Mouse (Mus musculus): ENCODE results near the gene Krtap28-13. TPM values are rescaled to one million over a fixed set of nuclear protein-coding genes. Genes with fewer than 3 reads are reported as not detected.
A peak's percentile ranks its signal among the peaks of the same experiment; 100 is the strongest.

Krtap28-13 gene
- polyA plus RNA-seq, 1 experiment from 2014 or later, result not detected

DNA sequence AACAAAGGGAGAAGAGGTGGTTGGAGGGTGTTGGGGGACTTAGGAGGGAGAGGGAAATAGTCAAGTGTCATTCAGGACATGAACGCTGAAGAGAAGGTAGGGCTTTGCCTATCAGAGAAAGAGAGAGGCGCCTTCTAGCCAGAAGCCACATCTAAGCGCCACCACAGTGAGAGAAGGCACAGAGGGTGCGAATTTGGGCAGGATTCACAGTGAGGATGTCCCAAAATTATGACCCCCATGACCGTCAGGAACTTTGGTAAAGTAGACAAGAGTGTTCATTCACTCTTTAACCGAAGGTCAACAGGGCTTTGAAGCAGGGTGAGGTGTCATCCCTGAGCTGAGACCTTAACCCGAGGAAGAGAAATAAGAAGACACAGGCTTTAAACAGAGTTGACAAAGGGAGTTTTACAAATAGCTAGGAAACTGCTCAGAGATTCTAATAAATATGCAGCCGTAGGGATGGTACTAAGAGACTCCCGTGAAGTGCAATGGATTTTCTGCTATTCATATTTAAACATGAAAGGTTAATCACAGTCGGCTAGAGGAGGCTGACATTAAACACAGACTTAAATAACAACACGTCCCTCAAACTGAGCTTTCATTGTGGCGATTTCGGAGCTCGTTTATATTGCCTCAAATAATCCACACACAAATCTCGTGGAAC lies 14.9 kb downstream of the Krtap28-13 start:
- Histone ChIP-seq H3K27me3 (ENCODE audit: control insufficient read depth, insufficient read depth, low read length) (no peaks in the 10 kb centered on the region), H3K4me2 (ENCODE audit: low read depth) (peak overlapping the region; percentile 17; the same call in 1 of the 2 replicates), H3K4me1 (ENCODE audit: control insufficient read depth, insufficient read depth, low read length) (no peaks in the 10 kb centered on the region), H3K4me3 (ENCODE audit: low read depth, low read length) (no peak overlapping the region), H3K27ac (ENCODE audit: low read depth, low read length) (no peak overlapping the region), H3K9me3 (ENCODE audit: control insufficient read depth, low read length) (no peaks in the 10 kb centered on the region), H3K36me3 (ENCODE audit: control insufficient read depth, insufficient read depth, low read length) (no peaks in the 10 kb centered on the region), H3K9ac (ENCODE audit: low read length) (no peak overlapping the region)
- ATAC-seq (ENCODE audit: insufficient read depth, low FRiP score, low TSS enrichment) (no peak), DNase-seq (ENCODE audit: low spot score) (no peak)
- 45% methylated on average over 15 of the region's 15 CpGs for WGBS

GRCm38 (mm10) chr1:83076190-83076917 lies 15.6 kb downstream of the Krtap28-13 start:
- H3K9me3 ChIP-seq (ENCODE audit: control insufficient read depth, low read length), result no peaks in the 10 kb centered on the region
- DNase-seq (ENCODE audit: low spot score), result peak; percentile 52
- H3K4me1 ChIP-seq (ENCODE audit: control insufficient read depth, insufficient read depth, low read length), result no peaks in the 10 kb centered on the region
- peak; percentile 75 for ATAC-seq (ENCODE audit: insufficient read depth, low FRiP score, low TSS enrichment)
- H3K36me3 ChIP-seq (ENCODE audit: control insufficient read depth, insufficient read depth, low read length), result no peaks in the 10 kb centered on the region
- WGBS, result 47% methylated on average over 11 of the region's 11 CpGs
- H3K27ac ChIP-seq (ENCODE audit: low read depth, low read length), result no peak overlapping the region
- H3K4me3 ChIP-seq (ENCODE audit: low read depth, low read length), result no peak overlapping the region
- no peaks in the 10 kb centered on the region for H3K27me3 ChIP-seq (ENCODE audit: control insufficient read depth, insufficient read depth, low read length)
- H3K9ac ChIP-seq (ENCODE audit: low read length), result no peak overlapping the region
- H3K4me2 ChIP-seq (ENCODE audit: low read depth), result peak overlapping the region; percentile 17; the same call in 1 of the 2 replicates

DNA sequence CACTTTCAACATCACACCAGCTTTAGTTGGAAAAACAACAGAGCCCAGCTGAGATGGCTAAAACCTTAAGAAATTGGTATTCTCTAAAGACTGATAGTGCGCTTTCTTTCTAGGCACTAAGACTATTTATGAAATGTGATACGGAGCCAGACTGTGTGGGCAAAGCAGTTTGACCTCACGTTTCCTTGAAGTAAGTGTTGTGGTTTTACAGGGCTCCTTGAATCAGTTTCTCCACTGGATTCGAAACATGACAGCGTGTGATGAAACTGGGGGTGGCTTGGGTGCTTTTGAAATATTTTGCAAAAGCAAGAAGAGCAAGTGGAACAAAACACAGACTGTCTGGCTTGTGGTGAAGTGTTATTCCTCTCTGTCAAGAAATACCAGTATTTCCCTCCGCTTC lies 16.3 kb downstream of the Krtap28-13 start:
- H3K9ac ChIP-seq (ENCODE audit: low read length), result no peak overlapping the region
- H3K4me1 ChIP-seq (ENCODE audit: control insufficient read depth, insufficient read depth, low read length), result no peaks in the 10 kb centered on the region
- DNase-seq (ENCODE audit: low spot score) (no peak), ATAC-seq (ENCODE audit: insufficient read depth, low FRiP score, low TSS enrichment) (no peak)
- H3K27me3 ChIP-seq (ENCODE audit: control insufficient read depth, insufficient read depth, low read length), result no peaks in the 10 kb centered on the region
- H3K36me3 ChIP-seq (ENCODE audit: control insufficient read depth, insufficient read depth, low read length), result no peaks in the 10 kb centered on the region
- no peak overlapping the region for H3K4me2 ChIP-seq (ENCODE audit: low read depth)
- no peak overlapping the region for H3K4me3 ChIP-seq (ENCODE audit: low read depth, low read length)
- no peaks in the 10 kb centered on the region for H3K9me3 ChIP-seq (ENCODE audit: control insufficient read depth, low read length)
- WGBS, result 87% methylated on average over 6 of the region's 6 CpGs
- H3K27ac ChIP-seq (ENCODE audit: low read depth, low read length), result no peak overlapping the region

- no peaks in the 10 kb centered on the region for H3K27me3 ChIP-seq (ENCODE audit: control insufficient read depth, insufficient read depth, low read length)
- no peaks in the 10 kb centered on the region for H3K9me3 ChIP-seq (ENCODE audit: control insufficient read depth, low read length)
- WGBS, result 91% methylated on average over 2 of the region's 2 CpGs
- H3K36me3 ChIP-seq (ENCODE audit: control insufficient read depth, insufficient read depth, low read length), result no peaks in the 10 kb centered on the region
- ATAC-seq (ENCODE audit: insufficient read depth, low FRiP score, low TSS enrichment), result no peak
- no peak for DNase-seq (ENCODE audit: low spot score)
- no peak overlapping the region for H3K9ac ChIP-seq (ENCODE audit: low read length)
- no peak overlapping the region for H3K4me2 ChIP-seq (ENCODE audit: low read depth)
- no peak overlapping the region for H3K27ac ChIP-seq (ENCODE audit: low read depth, low read length)
- H3K4me3 ChIP-seq (ENCODE audit: low read depth, low read length), result no peak overlapping the region
- no peaks in the 10 kb centered on the region for H3K4me1 ChIP-seq (ENCODE audit: control insufficient read depth, insufficient read depth, low read length)
Measured at GRCm38 (mm10) chr1:83084790-83085189, 24.1 kb downstream of the Krtap28-13 start.

GRCm38 (mm10) chr1:83091268-83091667 lies 30.5 kb downstream of the Krtap28-13 start:
- no peak overlapping the region for H3K9ac ChIP-seq (ENCODE audit: low read length)
- ATAC-seq (ENCODE audit: insufficient read depth, low FRiP score, low TSS enrichment), result no peak
- H3K27ac ChIP-seq (ENCODE audit: low read depth, low read length), result no peak overlapping the region
- DNase-seq (ENCODE audit: low spot score), result no peak
- no peaks in the 10 kb centered on the region for H3K27me3 ChIP-seq (ENCODE audit: control insufficient read depth, insufficient read depth, low read length)
- H3K9me3 ChIP-seq (ENCODE audit: control insufficient read depth, low read length), result no peaks in the 10 kb centered on the region
- no peaks in the 10 kb centered on the region for H3K4me1 ChIP-seq (ENCODE audit: control insufficient read depth, insufficient read depth, low read length)
- H3K4me2 ChIP-seq (ENCODE audit: low read depth), result no peak overlapping the region
- H3K36me3 ChIP-seq (ENCODE audit: control insufficient read depth, insufficient read depth, low read length), result no peaks in the 10 kb centered on the region
- H3K4me3 ChIP-seq (ENCODE audit: low read depth, low read length), result no peak overlapping the region
- 79% methylated on average over 3 of the region's 3 CpGs for WGBS

DNA sequence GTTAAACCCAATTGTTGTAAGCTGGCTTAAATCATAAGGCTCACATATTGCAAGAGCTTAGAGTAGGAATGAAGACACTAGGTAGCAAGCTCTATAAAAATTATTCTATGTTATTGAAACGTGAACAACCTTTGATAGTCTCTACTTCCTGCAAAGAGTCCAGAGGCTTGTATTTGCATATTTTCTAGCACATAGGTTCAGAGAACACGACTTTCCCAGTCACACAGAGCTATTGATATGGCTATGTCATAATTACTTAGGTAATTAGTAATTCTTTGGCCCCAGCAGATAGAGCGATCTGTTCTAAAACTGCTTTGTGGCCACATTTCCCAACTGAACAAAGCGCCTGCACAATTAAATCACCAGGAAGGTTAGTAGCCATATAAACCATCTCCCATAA lies 36.2 kb downstream of the Krtap28-13 start:
- DNase-seq (ENCODE audit: low spot score), result no peak
- Histone ChIP-seq H3K27me3 (ENCODE audit: control insufficient read depth, insufficient read depth, low read length) (no peaks in the 10 kb centered on the region), H3K4me3 (ENCODE audit: low read depth, low read length) (no peak overlapping the region), H3K9ac (ENCODE audit: low read length) (no peak overlapping the region), H3K9me3 (ENCODE audit: control insufficient read depth, low read length) (no peaks in the 10 kb centered on the region), H3K27ac (ENCODE audit: low read depth, low read length) (no peak overlapping the region), H3K4me2 (ENCODE audit: low read depth) (no peak overlapping the region), H3K4me1 (ENCODE audit: control insufficient read depth, insufficient read depth, low read length) (no peaks in the 10 kb centered on the region), H3K36me3 (ENCODE audit: control insufficient read depth, insufficient read depth, low read length) (no peaks in the 10 kb centered on the region)
- ATAC-seq (ENCODE audit: insufficient read depth, low FRiP score, low TSS enrichment), result no peak
- WGBS, result 81% methylated on average over 4 of the region's 4 CpGs

DNA sequence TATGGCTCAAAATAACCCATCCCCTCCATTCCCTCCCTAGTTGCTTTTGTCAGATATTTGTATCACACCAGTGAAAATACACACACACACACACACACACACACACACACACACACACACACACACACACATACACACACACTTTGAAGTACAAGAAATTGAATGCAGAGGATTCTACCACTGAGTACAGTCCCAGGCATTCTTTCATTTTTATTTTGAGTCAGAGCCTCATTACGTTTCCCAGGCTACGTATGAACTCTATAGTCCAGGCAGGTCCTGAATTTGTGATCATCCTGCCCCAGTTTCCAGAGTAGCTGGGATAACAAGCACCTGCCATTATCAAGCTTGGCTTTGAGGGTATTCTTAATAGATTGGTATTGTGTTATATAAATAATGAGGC lies 38.4 kb downstream of the Krtap28-13 start:
- H3K27ac ChIP-seq (ENCODE audit: low read depth, low read length), result no peak overlapping the region
- 87% methylated on average over 2 of the region's 2 CpGs for WGBS
- no peak overlapping the region for H3K9ac ChIP-seq (ENCODE audit: low read length)
- H3K4me3 ChIP-seq (ENCODE audit: low read depth, low read length), result no peak overlapping the region
- DNase-seq (ENCODE audit: low spot score) (no peak), ATAC-seq (ENCODE audit: insufficient read depth, low FRiP score, low TSS enrichment) (no peak)
- no peaks in the 10 kb centered on the region for H3K27me3 ChIP-seq (ENCODE audit: control insufficient read depth, insufficient read depth, low read length)
- H3K36me3 ChIP-seq (ENCODE audit: control insufficient read depth, insufficient read depth, low read length), result no peaks in the 10 kb centered on the region
- no peak overlapping the region for H3K4me2 ChIP-seq (ENCODE audit: low read depth)
- H3K9me3 ChIP-seq (ENCODE audit: control insufficient read depth, low read length), result no peaks in the 10 kb centered on the region
- H3K4me1 ChIP-seq (ENCODE audit: control insufficient read depth, insufficient read depth, low read length), result no peaks in the 10 kb centered on the region

DNA sequence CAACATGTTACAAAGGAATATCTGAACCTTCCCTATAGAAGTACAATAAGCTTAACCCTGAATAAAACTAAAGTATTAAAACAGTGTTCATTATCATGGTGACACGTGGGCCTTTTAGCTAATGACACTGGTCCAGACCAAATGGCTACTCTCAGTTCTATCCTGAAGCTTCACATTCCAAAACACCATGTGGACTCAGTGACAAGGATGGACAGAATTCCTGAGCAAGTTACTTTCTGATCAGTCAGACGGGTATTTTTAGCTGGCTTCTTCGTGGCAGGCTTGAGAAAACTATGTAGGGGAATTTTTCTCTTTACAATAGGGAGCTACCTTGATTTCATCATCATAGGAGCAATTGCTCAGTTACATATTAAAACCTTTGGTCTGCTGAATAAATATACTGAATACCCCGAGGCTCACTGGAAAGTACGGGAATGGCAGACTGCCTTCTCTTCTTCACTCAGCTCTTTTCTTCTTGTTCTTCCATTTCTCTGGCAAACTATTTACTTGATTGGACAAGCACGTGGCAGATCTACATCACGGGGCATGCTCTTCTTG lies 38.9 kb downstream of the Krtap28-13 start:
- Histone ChIP-seq H3K4me3 (ENCODE audit: low read depth, low read length) (no peak overlapping the region), H3K4me2 (ENCODE audit: low read depth) (no peak overlapping the region), H3K4me1 (ENCODE audit: control insufficient read depth, insufficient read depth, low read length) (no peaks in the 10 kb centered on the region), H3K36me3 (ENCODE audit: control insufficient read depth, insufficient read depth, low read length) (no peaks in the 10 kb centered on the region), H3K9ac (ENCODE audit: low read length) (no peak overlapping the region), H3K27me3 (ENCODE audit: control insufficient read depth, insufficient read depth, low read length) (no peaks in the 10 kb centered on the region), H3K9me3 (ENCODE audit: control insufficient read depth, low read length) (no peaks in the 10 kb centered on the region), H3K27ac (ENCODE audit: low read depth, low read length) (no peak overlapping the region)
- 81% methylated on average over 7 of the region's 7 CpGs for WGBS
- no peak for ATAC-seq (ENCODE audit: insufficient read depth, low FRiP score, low TSS enrichment)
- no peak for DNase-seq (ENCODE audit: low spot score)

DNA sequence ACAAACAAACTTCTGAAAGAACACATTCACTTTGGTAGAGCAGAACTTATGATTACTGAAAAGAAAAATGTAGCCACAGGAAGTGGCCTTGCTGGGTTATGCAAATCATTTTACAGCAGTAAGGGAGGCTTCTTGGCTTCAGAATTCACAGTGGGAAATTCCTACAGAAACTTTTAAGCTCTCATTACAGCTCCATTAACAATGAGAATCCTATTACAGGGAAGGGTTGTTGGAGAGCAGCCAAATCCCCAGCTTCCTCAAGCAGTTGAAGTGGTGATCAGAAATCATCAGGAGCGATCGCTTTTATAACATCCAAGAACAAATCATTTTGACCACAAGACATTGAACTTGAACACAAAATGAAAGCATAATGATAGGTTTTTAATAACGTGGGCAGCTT lies 41.2 kb downstream of the Krtap28-13 start:
- no peak for ATAC-seq (ENCODE audit: insufficient read depth, low FRiP score, low TSS enrichment)
- 52% methylated on average over 3 of the region's 3 CpGs for WGBS
- Histone ChIP-seq H3K9me3 (ENCODE audit: control insufficient read depth, low read length) (no peaks in the 10 kb centered on the region), H3K4me2 (ENCODE audit: low read depth) (no peak overlapping the region), H3K36me3 (ENCODE audit: control insufficient read depth, insufficient read depth, low read length) (no peaks in the 10 kb centered on the region), H3K27ac (ENCODE audit: low read depth, low read length) (no peak overlapping the region), H3K9ac (ENCODE audit: low read length) (no peak overlapping the region), H3K27me3 (ENCODE audit: control insufficient read depth, insufficient read depth, low read length) (no peaks in the 10 kb centered on the region), H3K4me3 (ENCODE audit: low read depth, low read length) (no peak overlapping the region), H3K4me1 (ENCODE audit: control insufficient read depth, insufficient read depth, low read length) (no peaks in the 10 kb centered on the region)
- no peak for DNase-seq (ENCODE audit: low spot score)
